Mouse (Mus musculus) forelimb bud, embryonic 11.5 days (tissue): Measurements from ENCODE around the gene D17H6S53E.

Experiments
- DNase-seq: peaks from one replicate; pipeline ENCODE4 v3.0.0-alpha.2; 2012; ENCODE audit warnings: low read depth, low spot score

D17H6S53E gene

DNA sequence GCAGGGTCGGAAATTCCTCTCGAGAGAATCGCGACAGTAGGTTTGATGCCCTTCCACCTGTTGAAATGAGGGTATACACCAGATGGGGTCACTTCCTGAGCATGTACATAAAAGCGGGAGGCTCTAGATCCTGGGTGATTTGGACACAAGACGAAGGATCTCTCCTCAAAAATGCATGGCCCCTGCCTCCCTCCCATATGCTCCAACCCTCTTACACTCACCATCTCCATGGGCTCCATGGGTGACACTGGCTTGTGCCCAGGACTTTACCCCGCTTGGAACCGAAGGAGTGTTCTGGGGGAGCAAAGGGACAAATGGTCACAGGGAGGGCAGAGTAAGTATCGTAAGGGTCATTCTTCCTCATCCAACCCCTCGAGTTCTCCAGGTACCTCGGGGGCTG, 35.2 kb downstream of the D17H6S53E start:
- DNase-seq: no peak

DNA sequence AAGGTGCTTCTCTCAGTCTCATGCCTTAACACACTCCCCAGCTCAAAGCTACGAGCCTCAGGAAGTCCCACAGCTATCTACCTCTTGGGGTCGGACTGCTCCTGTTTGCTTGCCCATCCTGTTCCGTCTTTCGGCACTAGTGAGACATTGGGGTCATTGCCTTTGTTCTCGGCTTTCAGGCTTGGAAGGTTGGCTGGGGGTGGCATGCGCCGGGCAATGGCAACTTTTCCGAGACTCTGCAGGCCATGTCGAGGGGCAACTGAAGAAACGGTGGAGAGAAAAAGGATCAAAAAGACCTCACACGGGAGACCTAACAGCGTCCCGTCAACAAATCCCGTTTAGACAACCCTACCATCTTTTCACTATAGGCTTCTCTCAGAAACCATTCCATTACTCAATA, 35.9 kb downstream of the D17H6S53E start:
- DNase-seq: no peak

DNA sequence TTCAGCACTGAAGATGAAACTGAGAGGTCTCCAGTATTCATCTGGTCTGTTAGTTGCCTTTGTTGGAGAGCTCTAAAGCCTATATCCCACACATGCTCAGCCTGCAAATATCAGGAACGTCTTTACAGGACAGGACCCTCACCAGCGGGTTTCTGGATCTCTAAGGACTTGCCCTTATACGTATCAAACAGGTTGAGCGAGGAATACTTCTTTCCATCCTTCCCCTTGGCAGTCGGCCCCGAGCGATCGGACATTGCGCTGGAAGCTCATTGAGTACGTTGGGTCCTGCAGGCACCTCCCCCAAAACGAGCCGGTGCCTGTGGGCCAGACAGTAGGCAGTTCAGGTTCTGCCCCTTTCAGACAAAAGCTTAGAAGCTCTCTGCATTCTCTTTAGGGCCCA, 36.6 kb downstream of the D17H6S53E start:
- no peak for DNase-seq

DNA sequence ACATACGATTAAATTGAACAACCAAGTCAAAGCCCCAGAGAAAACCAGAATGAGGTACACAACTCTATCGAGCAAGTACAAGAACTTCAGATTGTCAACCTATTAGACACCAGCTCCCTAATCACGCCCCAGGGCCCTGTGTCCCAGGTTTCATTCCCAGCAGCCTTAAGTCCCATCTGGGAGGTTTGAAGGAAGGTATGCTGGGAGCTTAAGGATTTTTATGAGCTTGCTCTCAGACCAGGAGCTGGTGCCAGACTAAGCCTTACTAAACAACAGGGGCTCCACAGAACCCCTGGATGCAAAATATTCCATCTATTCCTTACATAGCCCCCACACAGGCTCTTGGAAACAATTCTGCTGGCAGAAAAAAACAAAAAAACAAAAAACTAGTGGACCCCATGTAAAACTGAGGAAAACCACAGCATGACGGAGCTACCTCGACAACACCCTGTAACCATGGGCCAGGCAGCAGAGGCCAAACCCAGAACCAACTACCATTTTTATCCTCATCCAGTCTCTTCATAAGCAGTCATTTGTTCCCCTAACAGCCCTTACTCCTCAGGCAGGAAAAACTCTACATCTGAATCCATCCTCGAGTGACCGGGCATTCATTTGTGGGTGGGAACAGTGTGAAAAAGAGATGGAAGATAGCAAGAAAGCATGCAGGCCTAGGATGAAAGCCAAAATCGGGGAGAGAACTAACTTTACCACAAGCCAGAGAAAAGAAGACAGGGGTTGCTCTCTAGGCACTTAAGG, 37.3 kb downstream of the D17H6S53E start:
- no peak for DNase-seq

DNA sequence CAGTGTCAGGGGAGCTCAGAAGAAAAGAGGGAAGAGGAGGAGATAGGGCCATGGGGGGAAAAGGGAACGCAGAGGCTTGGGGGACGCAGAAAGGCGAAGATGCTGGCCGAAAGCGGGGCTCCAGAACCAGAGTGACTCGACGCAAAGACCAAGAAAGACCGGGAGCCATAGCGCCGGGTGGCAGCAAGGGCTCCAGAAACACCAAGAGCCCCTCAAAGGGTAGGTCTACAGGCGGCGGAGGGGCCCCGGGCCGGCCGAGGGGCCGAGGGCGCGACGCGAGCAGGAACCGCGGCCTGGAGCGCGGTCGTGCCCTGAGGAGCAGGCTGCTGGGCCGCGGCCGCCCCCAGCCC, 38.0 kb downstream of the D17H6S53E start:
- no peak for DNase-seq

DNA sequence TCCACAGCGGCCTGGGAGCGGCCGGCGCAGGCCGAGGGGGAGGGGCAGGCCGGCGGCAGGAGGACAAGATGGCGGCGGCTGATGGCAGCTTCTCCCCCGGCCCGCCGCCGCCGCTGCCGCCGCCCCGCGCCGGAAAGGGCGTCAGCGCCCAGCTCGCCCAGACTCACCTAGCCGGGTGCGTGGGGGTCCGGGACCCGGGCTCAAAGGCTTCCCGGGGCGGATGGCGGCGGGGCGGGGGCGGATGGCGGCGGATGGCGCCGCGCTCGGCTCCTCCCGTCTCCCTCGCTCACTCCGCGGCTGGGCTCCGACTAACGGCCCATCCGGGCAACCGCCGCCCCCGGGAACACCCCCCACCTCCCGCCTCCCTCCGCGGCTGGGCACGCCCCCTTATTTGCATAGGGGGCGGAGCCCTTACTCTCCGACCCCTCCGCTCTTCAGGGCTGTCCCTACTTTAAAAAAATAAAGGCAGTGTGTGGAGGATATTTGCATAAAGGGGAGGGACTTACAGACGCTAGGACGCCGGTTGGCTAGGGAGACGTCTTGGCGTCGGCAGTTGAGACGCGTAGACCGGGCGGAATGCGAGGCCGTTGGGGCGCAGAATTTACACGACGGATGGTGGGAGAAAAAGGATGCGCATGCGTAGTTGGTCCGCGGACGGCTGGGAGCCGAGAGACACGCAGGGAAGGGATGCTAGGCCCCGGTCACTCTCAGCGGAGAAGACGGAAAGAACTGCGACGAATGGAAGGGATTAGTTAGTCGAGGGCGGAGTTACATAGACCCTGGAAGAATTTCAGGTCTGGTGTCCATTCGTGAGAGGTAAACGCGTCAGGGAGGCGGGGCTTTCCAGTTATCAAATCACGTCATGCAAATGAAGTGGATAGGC, 38.6 kb downstream of the D17H6S53E start, which contains the start of gene Prrc2a:
Gene Prrc2a, minus strand, starts transcription at position 330 of the 883 bp plus-strand sequence.
- peak; percentile 99 for DNase-seq

DNA sequence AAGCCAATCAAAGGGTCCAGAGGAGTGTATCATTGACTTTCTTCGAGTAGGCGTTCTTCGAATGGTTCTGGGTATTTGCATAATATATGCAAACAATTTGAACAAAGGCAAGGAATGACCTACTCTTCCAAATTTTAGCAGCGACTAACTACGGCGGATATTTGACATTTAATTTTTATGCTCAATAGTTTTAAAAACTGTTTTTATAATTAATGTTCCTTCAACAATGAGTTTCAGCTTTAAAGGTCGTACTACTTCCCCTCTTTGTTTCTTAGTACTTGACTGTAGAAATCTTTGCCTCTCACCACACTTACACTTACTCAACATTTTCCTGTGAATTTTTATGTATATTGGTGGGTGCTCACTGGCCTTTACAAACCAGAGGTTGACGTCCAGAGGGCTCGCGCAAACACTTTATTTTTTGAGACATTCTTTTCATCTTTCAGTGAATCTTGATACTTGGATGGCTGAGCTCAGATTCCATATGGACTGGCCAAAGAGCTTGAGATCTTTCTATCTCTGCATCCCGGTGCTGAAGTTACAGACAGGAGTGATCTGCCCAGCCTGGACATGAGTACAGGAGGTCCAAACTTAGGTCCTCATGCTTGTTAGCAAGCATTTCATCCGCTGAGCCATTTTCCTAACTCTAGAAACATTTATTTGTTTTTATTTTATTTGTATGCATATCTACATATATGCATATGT, 39.4 kb downstream of the D17H6S53E start:
- no peak for DNase-seq

DNA sequence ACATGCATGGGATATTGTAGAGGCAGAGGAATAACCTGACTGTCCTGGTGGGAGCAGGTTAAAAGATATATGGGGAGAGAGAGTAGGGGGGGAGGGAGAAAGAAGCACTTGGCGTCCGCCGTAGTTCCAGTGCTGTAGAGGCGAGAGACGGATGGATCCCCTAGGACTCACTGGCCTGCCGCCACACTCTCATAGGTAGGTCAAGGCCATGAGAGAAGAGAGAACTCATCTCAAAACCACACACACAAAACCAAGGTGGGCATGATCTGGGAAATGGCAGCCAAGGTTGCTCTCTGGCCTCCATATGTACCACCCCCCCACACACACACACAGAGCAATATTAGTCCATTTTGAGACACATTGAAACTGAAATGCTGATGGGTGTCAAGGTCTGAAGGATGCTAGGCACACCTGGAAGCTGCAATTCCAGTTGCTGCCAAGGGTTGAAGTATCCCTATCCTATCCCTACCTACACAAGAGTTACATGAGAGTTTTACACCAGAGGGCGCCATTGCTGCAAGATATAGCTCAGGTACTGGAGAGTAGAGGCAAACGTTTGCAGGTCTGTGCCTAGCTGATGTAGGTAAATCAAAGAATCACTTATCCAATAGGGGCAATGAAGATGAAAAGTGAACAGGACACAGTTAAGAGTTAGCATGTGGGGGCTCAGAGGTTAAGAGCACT, 40.3 kb downstream of the D17H6S53E start:
- DNase-seq: peak; percentile 78

DNA sequence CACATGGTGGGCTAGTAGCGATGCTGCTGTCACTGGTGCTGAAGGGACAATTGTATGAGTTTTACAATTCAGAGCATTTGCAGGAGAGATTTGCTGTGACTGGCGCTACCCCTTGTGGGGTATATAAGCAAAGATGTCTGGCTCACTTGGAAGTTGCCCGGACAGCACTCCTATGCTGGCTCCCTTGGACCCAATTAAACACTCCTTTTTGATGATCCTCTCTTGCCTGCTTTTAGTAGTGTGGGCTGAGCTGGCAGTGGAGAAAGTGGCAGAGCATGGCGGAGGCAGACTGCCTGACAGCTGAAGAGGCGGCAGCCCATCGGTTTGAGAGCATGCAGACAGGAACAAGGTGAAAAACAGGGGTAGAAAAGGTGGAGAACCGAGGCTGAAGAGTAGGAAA, 41.6 kb downstream of the D17H6S53E start:
- no peak for DNase-seq

DNA sequence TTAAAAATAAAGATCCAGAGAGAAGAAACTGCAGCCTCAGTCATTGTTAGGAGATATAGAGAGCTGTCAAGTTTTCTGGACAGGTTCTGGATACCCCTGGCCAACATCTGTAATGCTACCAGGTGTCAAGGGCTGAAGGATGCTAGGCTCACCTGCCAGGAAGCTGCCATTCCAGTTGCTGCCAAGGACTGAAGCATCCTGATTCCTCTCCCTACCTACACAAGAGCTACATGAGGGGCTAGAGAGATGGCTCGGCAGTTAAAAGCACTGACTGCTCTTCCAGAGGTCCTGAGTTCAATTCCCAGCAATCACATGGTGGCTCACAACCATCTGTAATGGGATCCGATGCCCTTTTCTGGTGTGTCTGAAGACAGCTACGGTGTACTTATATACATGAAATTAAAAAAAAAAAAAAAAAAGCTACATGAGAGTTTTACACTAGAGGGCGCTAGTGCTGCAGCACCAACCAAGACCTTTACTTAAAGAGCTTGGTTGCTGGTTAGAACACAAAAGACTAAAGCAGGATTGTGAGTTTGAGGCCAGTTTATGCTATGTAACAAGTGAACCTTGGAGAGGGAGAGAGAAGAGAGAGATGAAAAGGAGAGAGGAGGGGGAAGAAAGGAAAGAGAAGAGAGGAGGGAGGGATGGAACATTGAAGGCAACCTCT, 42.5 kb downstream of the D17H6S53E start:
- DNase-seq: peak; percentile 68

DNA sequence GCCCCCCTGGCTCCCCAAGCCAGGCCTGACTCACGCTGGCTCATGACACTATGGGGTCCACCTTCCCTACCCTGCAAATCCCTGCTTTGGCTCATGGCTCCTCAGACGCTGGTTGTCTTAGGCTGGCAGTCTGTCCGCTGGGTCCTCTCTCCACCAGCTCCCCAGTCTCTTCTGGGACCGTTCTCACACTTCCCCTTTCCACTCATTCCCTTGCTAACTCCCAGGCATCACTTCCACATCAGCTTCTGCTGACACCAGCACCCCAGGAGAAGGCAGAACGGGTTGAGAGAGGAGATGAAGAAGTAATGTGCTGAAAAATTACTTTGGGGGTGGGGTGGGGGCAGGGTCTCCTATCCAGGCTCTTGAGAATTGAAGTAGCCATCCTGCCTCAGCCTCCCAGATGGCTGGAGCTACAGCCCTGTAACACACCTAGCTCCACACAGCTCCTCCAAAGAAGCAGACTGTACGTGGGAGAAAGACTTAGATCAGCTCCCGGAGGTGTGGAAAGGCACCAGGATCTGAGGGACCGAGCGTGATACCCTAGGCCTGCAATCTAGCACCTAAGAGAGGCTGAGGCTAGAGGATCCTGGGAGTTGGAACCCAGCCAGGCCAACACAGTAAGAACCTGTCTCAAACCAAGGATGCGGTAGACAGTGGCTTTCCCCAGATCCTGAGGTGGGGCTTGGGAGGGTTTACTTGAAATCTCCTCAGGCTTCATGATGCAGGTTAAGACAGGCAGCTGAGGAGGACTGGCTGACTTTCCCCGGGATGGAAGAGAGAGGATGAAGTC, 46.5 kb downstream of the D17H6S53E start:
- DNase-seq: no peak

DNA sequence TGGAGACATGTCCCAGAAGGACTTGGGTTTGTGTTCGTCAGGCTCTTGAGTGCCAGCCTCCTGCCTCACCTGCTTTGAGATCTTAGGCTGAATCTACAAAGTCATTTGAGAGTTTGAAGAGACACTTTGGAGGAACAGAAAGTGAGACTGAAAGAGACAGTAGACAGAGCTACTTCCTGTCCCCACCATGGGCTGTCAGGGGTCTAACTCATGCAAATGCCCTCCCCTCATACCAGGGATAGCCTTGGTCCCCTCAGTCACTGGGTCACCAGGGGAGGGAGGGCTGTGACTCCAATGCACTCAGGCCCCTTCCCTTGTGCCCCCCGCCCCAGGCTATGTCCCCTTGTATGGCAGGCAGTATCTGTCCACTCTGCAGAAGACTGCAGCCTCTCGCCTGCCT, 47.2 kb downstream of the D17H6S53E start:
- no peak for DNase-seq

DNA sequence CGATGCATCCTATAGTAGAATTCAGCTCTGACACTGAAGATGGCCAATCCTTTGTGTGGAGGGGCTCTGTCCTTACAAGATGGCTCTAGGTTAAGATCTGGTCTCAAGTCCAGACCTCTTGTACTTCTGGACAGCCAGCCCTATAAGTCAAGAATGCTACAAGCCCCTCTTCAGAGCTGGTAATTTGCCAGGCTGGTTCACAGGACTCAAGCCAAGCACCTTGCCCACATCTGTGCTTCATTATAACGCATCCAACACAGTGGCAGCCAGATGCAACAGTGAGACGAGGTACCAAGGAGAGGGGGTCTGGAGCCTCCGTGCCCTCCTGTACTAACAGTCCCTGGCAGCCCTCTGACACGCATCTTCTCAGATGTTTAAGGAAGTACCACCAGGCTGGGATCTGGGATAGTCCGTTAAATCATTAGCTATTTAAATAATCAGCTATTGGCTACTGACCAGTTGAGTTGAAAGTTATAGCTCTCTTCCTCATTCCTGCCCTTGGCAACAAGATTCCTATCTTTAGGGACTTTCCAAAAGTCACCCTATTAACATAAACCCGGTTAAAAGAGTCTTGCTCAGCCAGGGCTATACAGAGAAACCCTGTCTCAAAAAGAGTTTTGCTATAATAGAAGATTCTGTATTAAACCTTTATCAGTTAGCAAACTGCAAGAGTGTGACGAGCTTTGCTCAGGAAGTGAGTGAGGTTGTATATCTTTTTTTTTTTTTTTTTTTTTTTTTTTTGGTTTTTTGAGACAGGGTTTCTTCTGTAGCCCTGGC, 48.2 kb downstream of the D17H6S53E start:
- no peak for DNase-seq

DNA sequence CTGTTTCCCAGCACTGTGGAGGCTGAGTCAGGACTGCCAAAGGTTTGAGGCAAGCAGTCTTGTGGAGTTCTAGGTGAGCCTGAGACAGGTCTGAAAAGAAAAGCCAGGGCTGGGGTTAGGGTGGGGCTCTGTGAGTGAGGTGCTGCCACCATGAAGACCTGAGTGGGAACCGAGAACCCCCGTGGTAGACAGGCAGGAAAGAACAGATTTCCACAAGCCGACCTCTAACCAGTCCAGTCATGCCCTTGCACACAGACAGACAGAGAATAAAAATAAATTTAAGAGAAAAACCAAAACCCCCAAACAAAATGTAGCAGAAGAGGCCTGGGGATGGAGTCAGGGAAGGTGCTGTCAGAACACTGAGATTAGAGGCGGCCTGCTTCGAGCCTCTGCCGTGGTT, 49.2 kb downstream of the D17H6S53E start:
- DNase-seq: no peak

DNA sequence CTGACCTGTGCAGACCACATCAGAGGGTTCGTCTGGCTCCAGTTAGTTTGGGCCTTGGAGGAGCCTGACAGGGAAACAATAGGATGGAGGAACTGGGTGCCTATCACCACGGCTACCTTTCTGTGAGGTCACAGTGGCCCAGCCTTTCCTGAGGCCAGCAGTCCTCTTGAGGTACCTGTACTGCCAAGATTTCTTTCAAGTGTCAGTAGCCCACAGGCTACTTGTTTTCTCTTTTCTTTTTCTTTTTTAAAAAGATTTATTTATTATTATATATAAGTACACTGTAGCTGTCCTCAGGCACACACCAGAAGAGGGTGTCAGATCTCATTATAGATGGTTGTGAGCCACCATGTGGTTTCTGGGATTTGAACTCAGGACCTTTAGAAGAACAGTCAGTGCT, 49.8 kb downstream of the D17H6S53E start, which contains the start of gene Aif1:
Gene Aif1, minus strand, starts transcription at position 101 of the 400 bp plus-strand sequence.
- DNase-seq: no peak
